Mouse (Mus musculus): Measurements from ENCODE around the gene Crybb3.

Gene Crybb3

DNA sequence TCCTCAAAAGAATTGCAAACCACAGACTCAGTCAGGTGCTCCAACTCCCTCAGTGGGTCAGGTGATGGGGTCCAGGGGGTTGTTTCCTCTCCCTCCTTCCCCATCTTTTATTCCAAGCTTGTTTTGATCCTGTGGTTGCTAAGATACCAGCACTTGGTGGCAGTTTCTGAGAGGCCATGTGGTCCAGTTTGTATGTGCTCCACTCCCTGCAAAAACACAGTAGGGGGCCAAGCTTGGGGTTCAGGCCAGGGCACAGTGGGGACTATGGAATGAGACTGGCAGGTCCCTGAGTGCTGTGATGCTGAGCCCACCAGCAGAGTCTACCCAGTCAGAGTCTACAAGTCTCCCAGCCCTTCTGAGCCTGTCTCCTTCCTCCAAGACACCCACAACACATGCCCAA is 31.5 kb downstream of the Crybb3 start:
- ATAC-seq (ENCODE audit: low TSS enrichment): no peak

DNA sequence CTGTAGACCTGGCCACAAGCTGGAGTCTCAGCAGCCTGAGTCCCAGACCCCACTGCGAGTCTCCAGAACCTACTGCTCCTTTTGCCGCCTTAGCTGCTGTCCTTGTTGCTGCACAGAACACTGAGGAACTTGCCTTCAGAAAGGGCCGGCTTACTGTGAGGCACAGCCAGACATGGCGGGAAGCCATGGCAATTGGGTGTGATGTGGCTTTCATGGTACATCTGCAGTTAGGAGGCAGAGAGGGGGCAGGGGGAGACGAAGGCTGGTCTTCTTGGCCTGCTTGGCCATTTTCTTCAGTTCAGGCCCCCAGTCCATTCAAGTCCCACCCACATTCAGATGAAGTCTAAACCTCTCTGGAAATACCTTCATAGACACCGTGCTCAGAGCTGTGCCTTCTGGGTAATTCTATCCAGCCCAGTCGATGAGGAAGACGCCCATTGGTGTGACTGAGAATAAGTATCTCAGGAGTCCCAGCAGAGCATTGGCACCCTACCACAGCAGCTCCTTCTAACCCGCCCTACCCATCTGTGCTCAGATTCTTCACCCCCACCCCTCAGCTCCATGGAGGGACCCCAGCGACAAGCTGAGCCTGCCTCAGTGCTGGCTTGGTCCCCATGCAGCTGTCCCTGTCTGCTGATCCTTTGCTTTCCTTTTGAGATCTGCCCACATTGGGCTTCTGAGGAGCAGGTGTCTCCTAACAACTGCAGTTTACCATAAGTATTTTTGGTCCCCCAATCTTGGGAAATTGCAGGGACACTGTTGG is 35.7 kb downstream of the Crybb3 start:
- peak; percentile 28 for ATAC-seq (ENCODE audit: low TSS enrichment)

DNA sequence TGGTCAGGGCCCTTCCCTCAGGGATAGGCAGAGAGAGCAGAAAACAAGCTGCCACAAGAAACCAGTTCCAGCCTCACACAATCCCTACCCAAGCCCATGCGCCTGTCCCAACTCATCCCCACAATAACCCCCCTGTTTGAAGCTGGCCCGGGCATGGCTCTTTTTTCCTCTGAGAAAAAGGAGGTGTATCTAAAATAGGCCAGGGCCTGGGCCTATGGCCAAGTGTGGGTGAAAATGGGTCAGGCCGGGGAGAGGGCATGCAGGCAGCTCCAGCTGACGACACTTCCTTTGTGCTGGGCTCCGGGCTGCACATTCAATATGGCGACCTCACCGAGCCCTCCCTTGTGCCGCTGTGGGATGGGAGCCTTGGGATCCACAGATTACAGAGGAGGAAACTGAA is 37.9 kb downstream of the Crybb3 start:
- 0 out of 2 replicates have a peak, but pooled peaks have one; percentile 17 for ATAC-seq (ENCODE audit: low TSS enrichment)

DNA sequence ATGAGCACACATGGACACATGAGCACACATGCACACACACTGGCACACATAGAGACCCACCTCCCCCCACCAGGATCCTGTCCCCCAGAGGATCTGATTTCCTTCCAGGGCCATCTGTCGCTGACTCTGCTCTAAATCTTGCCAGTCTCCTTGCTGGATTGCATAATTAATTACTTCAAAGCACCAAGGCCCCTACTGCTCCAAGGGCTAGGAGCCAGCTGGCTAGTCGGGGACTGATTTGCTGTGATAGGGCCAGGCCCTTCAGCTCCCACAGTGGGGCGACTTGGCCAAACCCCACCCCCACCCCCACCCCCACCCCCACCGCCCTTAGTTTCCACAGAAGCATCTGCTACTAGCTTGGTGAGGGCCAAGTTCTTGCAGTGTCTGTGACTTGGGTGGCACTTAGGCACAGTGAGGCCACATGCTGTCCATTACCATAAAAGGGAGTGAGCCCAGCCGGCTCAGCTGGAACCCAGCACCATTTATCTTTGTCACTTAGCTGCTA is 39.8 kb downstream of the Crybb3 start:
- peak; percentile 38 for ATAC-seq (ENCODE audit: low TSS enrichment)

DNA sequence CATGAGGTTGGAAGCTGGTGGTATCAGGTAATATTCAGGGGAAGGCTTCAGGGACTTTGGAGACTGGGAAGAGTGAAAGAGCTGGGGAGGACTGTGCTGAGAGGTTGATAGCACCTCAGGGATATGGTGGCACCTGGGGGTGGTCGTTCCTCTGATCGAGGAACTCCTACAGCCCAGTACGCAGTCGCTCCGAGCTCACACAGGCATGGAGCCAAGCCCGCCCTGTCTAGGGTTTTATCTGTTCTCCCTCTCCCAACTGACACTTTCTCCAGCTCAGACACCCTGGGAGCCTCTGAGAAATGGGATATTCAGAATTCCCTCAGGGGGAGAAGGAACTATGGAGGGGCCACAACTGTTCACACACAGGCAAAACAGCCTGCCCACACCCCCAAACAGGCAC is 40.6 kb downstream of the Crybb3 start:
- no peak for ATAC-seq (ENCODE audit: low TSS enrichment)

DNA sequence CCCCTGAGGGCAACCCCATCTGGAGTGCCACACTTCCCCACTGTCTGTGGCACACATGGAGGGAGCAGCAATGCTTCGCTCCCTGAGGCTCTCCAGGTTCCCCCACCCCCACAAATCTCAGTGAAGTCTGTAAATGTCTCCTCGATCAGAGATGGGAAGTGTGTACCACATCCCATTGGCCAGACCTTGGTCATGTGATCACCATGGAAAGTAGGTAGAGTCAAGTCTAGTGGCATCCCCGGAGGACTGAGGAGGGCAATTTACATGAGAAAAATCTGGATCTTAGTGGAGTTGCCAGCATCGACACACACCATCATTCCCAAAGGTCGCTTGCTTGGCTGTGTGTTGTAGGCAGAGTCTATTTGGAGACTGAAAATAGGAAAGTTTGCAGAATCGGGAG is 42.8 kb downstream of the Crybb3 start:
- ATAC-seq (ENCODE audit: low TSS enrichment): 0 out of 2 replicates have a peak, but pooled peaks have one; percentile 5

DNA sequence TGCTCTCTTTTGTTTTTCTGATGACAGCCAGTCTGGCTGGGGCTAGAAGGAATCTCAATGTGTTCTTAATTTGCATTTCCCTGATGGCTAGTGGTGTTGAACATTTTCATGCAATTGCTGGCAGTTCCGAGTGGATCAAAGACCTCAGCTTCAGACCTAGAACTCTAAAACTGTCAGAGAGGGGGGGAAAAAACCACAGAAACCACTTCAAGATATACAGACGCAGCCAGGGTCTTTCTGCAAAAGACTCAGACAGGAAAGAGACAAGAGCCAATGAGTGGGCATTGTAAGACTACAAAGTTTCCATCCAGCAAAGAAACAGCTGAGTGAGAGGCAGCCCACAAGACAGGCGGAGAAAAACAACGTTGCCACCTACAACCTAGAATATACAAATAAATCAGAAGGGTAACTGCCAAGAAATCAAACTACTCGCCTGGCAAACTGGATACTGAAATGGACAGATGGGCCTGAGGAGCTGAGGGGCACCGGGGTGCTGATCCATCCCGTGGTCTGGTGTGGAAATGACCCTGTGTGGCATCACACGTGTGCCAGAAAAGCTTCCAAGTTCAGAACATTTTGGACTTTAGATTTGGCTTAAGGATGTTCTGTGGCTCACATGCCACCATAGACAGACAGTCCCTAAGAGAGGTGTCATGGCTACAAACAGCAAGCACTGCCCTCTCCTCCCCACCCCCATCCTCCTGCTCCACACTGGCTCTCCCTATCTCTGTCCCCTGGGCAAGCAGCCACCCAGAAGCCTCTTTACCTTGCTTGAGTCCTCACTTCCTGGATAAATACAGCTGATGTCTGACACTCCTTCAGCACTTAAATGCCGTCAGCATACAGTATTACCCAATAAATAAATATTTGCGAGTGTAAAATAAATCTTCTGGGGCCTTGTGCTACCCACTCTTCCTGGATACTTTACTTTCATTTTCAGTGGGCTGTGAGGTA is 46.0 kb downstream of the Crybb3 start:
- peak; percentile 60; the same call in 1 of the 2 replicates for ATAC-seq (ENCODE audit: low TSS enrichment)

- ATAC-seq (ENCODE audit: low TSS enrichment): no peak
Measured at GRCm38 (mm10) chr5:113031201-113031754, 50.1 kb downstream of the Crybb3 start.

- no peak for ATAC-seq (ENCODE audit: low TSS enrichment)
Measured at GRCm38 (mm10) chr5:113030082-113030481, 51.3 kb downstream of the Crybb3 start.

DNA sequence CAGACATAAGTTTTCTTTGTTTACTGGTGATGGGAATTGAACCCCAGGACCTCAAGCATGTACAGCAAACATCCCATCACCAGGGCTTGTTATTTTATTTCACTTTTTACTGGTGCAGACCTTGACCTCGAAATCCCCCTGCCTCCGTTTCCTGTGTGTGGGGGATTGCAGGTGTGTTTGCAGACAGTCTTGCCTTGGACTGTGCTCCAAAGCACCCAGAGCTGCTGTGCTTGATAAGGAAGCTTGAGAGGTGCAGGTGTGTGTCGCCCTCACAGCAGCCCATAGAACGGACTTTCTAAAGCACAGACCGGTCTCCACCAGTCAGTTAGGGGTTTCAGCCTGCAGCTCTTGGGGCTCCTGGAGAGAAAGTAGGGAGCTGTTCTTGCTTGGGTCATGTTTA is 54.7 kb downstream of the Crybb3 start:
- ATAC-seq (ENCODE audit: low TSS enrichment): no peak
